In genomic region chr16:52040937-52041336, GRCm38 (mm10) we compare ENCODE assay signal across 25 mouse cellular contexts. TPM values are rescaled to one million over a fixed set of nuclear protein-coding genes. Genes with fewer than 3 reads are reported as not detected.
DNase-seq lines count a peak whose midpoint lies in the region; ATAC-seq and TF ChIP-seq lines count a peak whose summit lies in the region.
"Had no signal": no experiment of that assay in that cellular context is flagged by ENCODE, and none has a peak within 500 bp of the region (broad histone marks: within the 10 kb centered on the region; RNA-seq: fewer than 3 reads in every experiment).

No protein-coding gene starts in this region.

- H3K9ac ChIP-seq in heart, embryonic 14.5 days (ENCODE audit: low read length): no peak overlapping the region
- no peak overlapping the region for H3K9ac ChIP-seq in hindbrain, embryonic 12.5 days
- H3K9ac ChIP-seq in hindbrain, postnatal 0 days (replicated peaks; ENCODE audit: low read length): no peak overlapping the region
- H3K9ac ChIP-seq: forebrain, embryonic 13.5 days; heart, embryonic 15.5 days; hindbrain, embryonic 14.5 days had no signal

- peak; percentile 92 for DNase-seq in heart, adult 11 months
- no peak for DNase-seq in heart, postnatal 36 days
- no peak for DNase-seq in heart, postnatal 4 days
- no peak for DNase-seq in hindbrain, postnatal 0 days (ENCODE audit: low spot score)
- DNase-seq in urinary bladder, postnatal 4 days (ENCODE audit: low spot score in 2 of 2): no peak
- DNase-seq: adrenal gland, postnatal 10 days; adrenal gland, postnatal 36 days; B cell, adult 2 months; cerebellum, adult 18-20 months; cerebellum, adult 9-10 months; cerebellum, postnatal 14 days; gastrocnemius, postnatal 25 days; kidney, adult 2 months had no signal

- no peaks in the 10 kb centered on the region for H3K27me3 ChIP-seq in heart, embryonic 14.5 days (ENCODE audit: control insufficient read depth, insufficient read depth, low read length)
- no peaks in the 10 kb centered on the region for H3K27me3 ChIP-seq in hindbrain, embryonic 12.5 days
- no peaks in the 10 kb centered on the region for H3K27me3 ChIP-seq in hindbrain, postnatal 0 days (ENCODE audit: insufficient read depth, low read length)
- H3K27me3 ChIP-seq: CH12.LX; forebrain, embryonic 13.5 days; heart, embryonic 15.5 days; Patski had no signal

- peaks cover 10% of the 10 kb centered on the region; the same call in 1 of the 2 replicates for H3K36me3 ChIP-seq in heart, embryonic 14.5 days (ENCODE audit: control insufficient read depth, insufficient read depth, low read length)
- H3K36me3 ChIP-seq in hindbrain, embryonic 12.5 days: no peaks in the 10 kb centered on the region; the same call in none of the 2 replicates
- no peaks in the 10 kb centered on the region for H3K36me3 ChIP-seq in hindbrain, postnatal 0 days (ENCODE audit: insufficient read depth, low read length)
- H3K36me3 ChIP-seq: heart, embryonic 15.5 days had no signal

- TF ChIP-seq CTCF in hindbrain, postnatal 0 days (IDR thresholded peaks at IDR 0.05; ENCODE audit: low read depth): no peak

- H3K4me2 ChIP-seq in heart, embryonic 14.5 days (ENCODE audit: low read length): no peak overlapping the region
- 0 out of 2 replicates have a peak overlapping the region, but pooled peaks have one; percentile 3 for H3K4me2 ChIP-seq in hindbrain, embryonic 12.5 days (replicated peaks)
- no peak overlapping the region for H3K4me2 ChIP-seq in hindbrain, postnatal 0 days (ENCODE audit: low read depth, low read length)
- H3K4me2 ChIP-seq: forebrain, embryonic 13.5 days; heart, embryonic 15.5 days; hindbrain, embryonic 14.5 days had no signal

- H3K27ac ChIP-seq in heart, embryonic 14.5 days (replicated peaks in 1 of 2; ENCODE audit: control insufficient read depth in 1 of 2, insufficient read depth in 1 of 2, low read depth in 2 of 2, low read length in 2 of 2): peak overlapping the region; percentile 29 to 44; a peak in 2 of 4 replicates
- H3K27ac ChIP-seq in hindbrain, embryonic 12.5 days: no peak overlapping the region
- H3K27ac ChIP-seq in hindbrain, postnatal 0 days: no peak overlapping the region
- H3K27ac ChIP-seq: forebrain, embryonic 10.5 days; forebrain, embryonic 13.5 days; heart, embryonic 15.5 days; hindbrain, embryonic 10.5 days; hindbrain, embryonic 14.5 days had no signal

- intact Hi-C loops in heart, postnatal 36 days (cut with DNase I): no loop called here

- peaks cover 2 to 20% of the 10 kb centered on the region in 2 experiments for H3K4me1 ChIP-seq in heart, embryonic 14.5 days (ENCODE audit: control insufficient read depth in 2 of 2, insufficient read depth in 2 of 2, low read length in 2 of 2)
- H3K4me1 ChIP-seq in hindbrain, embryonic 12.5 days: peaks cover 22% of the 10 kb centered on the region
- no peaks in the 10 kb centered on the region; the same call in 1 of the 2 replicates for H3K4me1 ChIP-seq in hindbrain, postnatal 0 days (ENCODE audit: insufficient read depth, low read length)

- 49% methylated on average over 4 of the region's 4 CpGs for WGBS in heart, embryonic 14.5 days
- 79% methylated on average over 4 of the region's 4 CpGs for WGBS in hindbrain, embryonic 12.5 days
- 71% methylated on average over 4 of the region's 4 CpGs for WGBS in hindbrain, postnatal 0 days

- ATAC-seq in heart, embryonic 14.5 days (ENCODE audit: insufficient number of reproducible peaks, insufficient read depth, low FRiP score, low read depth): no peak; the same call in 1 of the 2 replicates
- ATAC-seq in hindbrain, embryonic 12.5 days (ENCODE audit: low FRiP score): no peak
- no peak for ATAC-seq in hindbrain, postnatal 0 days
- ATAC-seq: forebrain, embryonic 13.5 days; forebrain, embryonic 16.5 days; intestine, postnatal 0 days; Patski had no signal

- no peak overlapping the region for H3K4me3 ChIP-seq in heart, embryonic 14.5 days (ENCODE audit: control insufficient read depth in 1 of 2, insufficient read depth in 1 of 2, low read depth in 1 of 2, low read length in 2 of 2)
- no peak overlapping the region for H3K4me3 ChIP-seq in hindbrain, embryonic 12.5 days
- H3K4me3 ChIP-seq in hindbrain, postnatal 0 days (ENCODE audit: low read length): no peak overlapping the region
- H3K4me3 ChIP-seq: forebrain, embryonic 10.5 days; forebrain, embryonic 13.5 days; heart, embryonic 15.5 days; hindbrain, embryonic 10.5 days had no signal

- no peaks in the 10 kb centered on the region for H3K9me3 ChIP-seq in heart, embryonic 14.5 days (ENCODE audit: control insufficient read depth, low read length)
- H3K9me3 ChIP-seq in hindbrain, embryonic 12.5 days (replicated peaks): no peaks in the 10 kb centered on the region
- H3K9me3 ChIP-seq in hindbrain, postnatal 0 days (ENCODE audit: low read length): no peaks in the 10 kb centered on the region
- H3K9me3 ChIP-seq: forebrain, embryonic 10.5 days; forebrain, embryonic 13.5 days; G1E; heart, embryonic 15.5 days; hindbrain, embryonic 10.5 days had no signal

RNA-seq across cellular contexts. Expression of gene Cblb, which starts 9.9 kb away (rescaled TPM):
- 10 to 100 TPM; 15.6 to 18.1 TPM for total RNA-seq in heart, postnatal 36 days (2021)
- polyA plus RNA-seq in heart, embryonic 14.5 days (2014; fragmentation: Nextera tagmentation; extraction: Ambion mirVana): 13.3 and 14.0 TPM in 2 replicates
- total RNA-seq in heart, postnatal 4 days (2021): 10 to 100 TPM; 15.4 to 17.2 TPM
- polyA plus RNA-seq in hindbrain, embryonic 12.5 days (2016; fragmentation: Nextera tagmentation; extraction: Ambion mirVana): 40.7 and 46.7 TPM in 2 replicates
- total RNA-seq in hindbrain, postnatal 0 days (2014; rRNA removed): 9.6 and 11.4 TPM in 2 replicates
- polyA plus RNA-seq in hindbrain, postnatal 0 days (2015; fragmentation: Nextera tagmentation; extraction: Ambion mirVana): 3.6 and 4.3 TPM in 2 replicates

Comparison
In these comparisons a context has a peak if more than half of its experiments do, and no peak if none do; other contexts are left out.
1. H3K27ac ChIP-seq: peak in heart, embryonic 14.5 days (2 of 2); none in hindbrain, embryonic 12.5 days (single experiment) and hindbrain, postnatal 0 days (single experiment).